Mouse (Mus musculus): ENCODE results near the gene Vasp.

The Vasp gene

DNA sequence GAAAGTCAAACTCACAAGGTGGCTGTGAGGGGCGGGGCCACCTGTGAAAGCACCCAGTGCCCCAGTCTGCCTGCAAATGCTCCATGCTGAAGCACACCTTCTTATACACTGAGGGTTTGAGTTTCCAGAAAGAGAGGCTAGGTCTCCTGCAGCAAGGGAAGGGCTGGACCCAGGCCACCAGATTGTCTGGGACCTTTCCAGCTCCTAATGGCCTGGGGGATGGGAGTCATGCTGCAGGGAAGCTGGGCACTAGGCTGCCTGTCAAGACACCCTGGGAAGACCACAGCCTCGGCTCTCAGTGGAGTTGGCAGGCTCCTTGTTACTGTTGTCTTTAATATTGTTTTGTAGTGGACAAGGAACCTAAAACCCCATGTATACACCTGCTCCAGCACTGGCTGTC, 35.2 kb downstream of the Vasp start:
- no peak for DNase-seq (ENCODE audit: low spot score)

DNA sequence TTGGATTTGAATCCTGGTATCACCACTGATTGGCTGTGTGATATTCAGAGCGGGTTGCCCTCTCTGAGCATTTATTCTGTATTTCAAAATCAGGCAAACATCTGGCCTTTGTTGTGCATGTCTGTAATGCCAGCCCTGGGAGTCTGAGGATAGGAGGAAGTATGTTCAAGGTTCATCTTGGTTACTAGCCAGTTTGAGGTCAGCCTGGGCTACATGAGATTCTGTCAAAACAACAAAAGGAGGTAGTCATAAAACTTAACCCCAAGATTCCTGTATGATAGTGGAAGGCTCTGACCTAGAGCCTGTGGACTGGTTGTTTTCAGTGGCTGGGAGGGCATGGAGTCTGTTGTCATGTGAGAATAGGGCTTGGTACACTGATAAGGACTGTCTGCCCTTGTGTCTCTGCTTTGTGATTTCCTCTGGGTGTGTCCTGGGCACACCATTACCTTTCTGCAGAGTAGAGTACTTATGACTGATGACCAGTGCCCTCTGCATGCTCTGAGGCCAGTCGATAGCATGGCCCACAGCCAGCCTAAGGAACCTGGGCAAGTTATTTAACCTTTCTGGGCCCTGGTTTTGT, 36.4 kb downstream of the Vasp start:
- no peak for DNase-seq (ENCODE audit: low spot score)

DNA sequence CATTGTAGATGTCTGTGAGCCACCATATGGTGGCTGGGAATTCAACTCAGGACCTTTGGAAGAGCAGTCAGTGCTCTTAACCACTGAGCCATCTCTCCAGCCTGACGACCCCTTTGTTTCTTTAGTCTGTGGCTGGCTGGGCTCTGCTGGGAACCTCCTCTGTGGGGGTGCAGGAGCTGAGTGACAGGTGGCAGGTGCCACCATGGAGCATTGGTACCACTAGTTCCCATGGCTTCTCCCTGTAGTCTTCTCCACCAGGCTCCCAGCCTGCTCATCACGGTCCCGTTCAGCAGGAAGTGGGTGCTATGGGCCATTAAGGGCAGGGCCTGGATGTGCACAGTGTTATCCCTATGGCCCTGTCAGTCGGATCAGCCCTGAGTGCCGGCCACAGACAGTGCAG, 37.0 kb downstream of the Vasp start:
- DNase-seq (ENCODE audit: low spot score) = no peak

- no peak for DNase-seq (ENCODE audit: low spot score)
Observed at GRCm38 (mm10) chr7:19231849-19232248, 39.8 kb downstream of the Vasp start.

GRCm38 (mm10) chr7:19230899-19231298, 40.7 kb downstream of the Vasp start:
- DNase-seq (ENCODE audit: low spot score) = no peak

DNA sequence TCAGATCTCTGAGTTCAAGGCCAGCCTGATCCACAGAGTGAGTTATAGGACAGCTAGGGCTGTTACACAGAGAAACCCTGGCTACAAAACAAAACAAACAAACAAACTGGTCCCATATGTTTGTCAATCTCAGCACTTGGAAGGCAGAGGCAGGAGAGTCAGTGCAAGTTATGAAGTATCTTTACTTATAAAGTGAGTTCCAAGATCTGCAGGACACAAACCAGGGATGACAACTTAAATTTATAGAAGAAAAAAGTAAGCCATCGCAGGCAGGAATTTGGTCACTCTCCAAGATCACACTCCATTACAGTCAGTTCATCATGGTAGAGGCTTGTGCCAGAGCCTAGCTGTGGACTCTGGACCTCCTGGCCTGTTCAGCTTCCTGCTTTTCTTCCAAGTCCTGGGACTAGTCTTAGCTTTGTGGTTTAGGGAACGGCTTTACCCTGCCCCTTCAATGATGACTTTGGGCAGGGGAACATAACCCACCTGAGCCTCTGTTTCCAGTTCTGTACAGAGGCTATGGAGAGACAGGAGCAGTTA, 41.5 kb downstream of the Vasp start:
- no peak for DNase-seq (ENCODE audit: low spot score)

DNA sequence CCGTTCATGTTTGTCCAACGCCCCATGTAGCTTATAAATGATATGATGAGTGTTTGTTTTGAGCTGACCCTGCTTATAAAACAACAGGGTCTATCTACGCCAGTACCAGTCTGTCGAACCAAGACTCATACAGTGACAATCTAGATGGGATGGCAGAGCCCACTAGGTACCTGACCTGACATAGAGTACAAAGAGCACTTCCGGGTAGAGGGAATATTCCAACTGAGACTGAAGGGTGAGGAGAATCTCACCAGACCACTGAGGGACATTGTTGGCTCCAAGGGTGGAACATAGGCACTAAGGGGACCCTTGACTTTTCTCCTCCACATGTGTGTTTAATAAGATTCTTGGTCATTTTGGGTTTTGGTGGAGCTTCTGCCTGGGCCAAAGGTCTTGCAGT, 42.2 kb downstream of the Vasp start:
- no peak for DNase-seq (ENCODE audit: low spot score)

DNA sequence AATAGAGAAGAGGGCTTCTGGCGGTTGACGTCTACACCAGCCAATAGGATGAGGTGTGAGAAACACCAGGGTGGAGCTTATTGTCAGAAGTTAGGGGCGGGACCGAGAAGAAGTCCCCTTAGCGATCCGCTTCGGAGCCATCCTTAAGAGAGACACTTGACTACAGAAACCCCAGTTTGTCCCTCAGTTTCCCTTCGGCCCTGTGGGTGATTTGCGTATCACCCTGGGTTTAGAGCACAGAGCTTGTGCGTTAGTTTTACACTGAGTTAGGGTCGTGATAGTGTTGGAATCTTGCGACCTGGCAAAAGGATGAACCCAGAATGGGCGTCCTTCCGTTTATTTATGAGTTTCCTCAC, 42.8 kb downstream of the Vasp start:
- DNase-seq (ENCODE audit: low spot score) = no peak

DNA sequence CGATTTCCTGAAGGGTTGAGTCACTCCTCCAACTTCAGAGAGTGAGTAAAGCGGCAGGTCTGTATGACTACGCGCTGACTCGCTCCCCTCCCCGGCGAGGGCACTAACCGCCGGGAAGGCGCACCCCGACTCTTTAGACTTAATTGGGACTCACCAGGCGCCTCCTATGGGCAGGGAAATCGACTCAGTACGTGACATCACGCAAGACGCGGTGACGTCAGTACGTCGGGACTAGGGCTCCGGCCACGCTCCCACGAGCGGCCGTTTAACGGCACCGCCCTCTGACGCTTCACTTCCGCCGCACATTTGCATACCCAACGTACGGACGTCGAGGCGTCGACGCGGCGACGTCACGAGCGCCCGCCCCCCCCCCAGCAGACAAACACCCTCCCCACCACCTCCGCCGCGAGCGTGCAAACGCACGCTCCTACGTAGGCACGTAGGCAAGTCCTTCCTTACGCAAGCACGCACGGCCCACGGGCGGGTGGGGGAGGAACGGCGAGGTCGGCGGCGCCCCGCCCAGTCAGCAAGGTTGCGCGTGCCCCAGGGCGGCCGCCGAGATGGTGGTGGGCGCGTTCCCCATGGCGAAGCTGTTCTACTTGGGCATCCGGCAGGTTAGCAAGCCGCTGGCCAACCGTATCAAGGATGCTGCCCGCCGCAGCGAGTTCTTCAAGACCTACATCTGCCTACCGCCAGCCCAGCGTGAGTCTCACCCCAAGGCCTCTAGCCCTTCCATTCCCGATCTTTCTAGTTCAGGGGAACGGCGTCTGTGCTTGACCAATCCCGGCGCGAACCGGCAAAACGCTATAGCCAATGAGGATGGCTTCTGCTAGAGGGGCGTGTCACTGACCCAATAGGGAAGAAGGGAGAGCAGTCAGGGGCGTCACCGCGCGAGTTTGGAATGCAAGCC, 43.5 kb downstream of the Vasp start, which contains the start of gene Opa3:
Gene Opa3, plus strand, starts transcription at position 452 of the 910 bp plus-strand sequence.
- peak; percentile 99 for DNase-seq (ENCODE audit: low spot score)

DNA sequence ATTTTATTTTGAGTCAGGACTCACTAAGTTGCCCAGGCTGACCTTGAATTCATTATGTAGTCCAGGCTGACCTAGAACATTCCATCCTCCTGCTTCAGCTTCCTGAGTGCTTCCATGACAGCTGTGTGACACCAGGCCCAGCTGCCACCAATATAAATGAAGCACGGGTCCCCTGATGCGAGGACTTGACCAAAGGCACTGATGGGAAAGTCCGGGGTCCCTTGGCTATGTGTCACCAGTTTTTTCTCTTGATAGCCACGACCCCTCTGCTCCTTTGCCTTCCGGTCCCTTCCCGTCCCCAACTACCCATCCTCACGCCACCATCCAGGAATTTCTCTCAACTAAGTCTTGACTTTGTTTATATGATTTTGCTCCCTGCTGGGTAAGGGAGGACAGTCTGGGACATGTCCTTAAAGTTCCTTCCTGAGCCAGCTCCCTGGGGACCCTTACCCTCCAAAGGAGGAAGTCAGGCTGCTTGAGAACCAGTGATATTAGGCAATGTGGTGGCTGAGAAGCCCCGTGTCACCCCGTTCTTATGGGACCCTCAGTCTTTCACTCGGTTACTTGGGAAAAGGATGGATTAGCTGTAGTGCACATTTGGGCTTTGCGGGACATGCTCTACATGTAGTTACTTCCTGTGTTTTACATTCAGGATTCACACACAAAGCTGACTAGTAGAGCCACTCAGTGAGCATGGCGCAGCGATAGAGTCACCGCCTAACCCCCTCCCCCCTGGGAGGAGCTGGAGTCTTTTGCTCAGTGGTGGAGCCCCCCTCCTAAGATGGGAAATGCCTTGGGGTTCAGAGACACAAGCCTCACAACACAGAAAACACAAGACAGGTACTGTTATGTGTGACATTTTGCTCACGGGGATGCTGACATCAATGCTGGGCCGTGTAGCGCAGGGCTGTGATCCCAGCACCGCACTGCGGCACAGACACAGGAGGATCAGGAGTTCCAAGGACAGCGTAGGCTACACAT, 44.5 kb downstream of the Vasp start:
- no peak for DNase-seq (ENCODE audit: low spot score)

GRCm38 (mm10) chr7:19224933-19225332, 46.7 kb downstream of the Vasp start:
- no peak for DNase-seq (ENCODE audit: low spot score)

DNA sequence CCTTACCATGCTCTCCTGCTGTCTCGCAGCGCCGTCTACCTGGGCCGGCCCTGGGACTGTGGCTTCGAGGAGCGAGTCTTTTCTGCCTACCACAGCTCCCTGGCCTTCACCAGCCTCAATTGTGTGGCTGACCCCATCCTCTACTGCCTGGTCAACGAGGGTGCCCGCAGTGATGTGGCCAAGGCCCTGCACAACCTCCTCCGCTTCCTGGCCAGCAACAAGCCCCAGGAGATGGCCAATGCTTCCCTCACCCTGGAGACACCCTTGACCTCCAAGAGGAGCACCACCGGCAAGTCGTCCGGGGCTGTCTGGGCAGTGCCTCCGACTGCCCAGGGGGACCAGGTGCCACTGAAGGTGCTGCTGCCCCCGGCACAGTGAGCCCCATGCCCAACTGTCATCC, 48.7 kb downstream of the Vasp start:
- no peak for DNase-seq (ENCODE audit: low spot score)

- no peak for DNase-seq (ENCODE audit: low spot score)
Observed at GRCm38 (mm10) chr7:19222189-19222588, 49.4 kb downstream of the Vasp start.

DNA sequence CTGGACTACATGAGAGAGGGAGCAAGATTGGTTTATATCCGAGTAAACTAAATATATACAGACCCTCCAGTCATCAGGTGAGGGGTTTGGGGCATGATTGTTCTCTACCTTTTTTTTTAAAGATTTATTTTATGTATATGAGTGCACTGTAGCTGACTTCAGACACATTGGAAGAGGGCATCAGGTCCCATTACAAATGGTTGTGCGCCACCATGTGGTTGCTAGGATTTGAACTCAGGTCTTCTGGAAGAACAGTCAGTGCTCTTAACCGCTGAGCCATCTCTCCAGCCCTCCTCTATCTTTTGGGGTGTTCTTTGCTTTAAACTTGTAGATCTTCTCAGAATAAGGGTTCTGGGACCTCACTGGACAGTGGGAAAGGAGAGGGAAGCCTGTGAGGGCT, 51.6 kb downstream of the Vasp start:
- no peak for DNase-seq (ENCODE audit: low spot score)

DNA sequence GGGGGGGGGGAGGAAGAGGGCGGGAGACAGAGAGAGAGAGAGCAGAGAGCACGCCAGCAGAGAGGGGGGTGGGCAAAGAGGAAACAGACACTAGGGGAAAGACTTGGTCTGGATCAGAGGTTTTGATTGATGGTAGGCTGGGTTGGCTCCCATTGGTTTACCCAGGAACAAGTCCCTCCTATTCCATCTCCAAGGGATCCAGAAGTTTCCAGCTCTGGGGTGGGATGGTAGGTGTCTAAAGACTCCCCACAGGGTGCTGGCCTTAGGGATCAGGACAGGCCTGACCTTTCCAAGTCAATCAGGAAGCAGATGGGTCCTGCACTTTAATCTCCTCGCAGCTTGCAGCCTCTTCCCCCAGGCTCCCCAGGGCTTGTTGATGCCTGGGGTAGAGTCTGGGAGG, 53.7 kb downstream of the Vasp start:
- no peak for DNase-seq (ENCODE audit: low spot score)

DNA sequence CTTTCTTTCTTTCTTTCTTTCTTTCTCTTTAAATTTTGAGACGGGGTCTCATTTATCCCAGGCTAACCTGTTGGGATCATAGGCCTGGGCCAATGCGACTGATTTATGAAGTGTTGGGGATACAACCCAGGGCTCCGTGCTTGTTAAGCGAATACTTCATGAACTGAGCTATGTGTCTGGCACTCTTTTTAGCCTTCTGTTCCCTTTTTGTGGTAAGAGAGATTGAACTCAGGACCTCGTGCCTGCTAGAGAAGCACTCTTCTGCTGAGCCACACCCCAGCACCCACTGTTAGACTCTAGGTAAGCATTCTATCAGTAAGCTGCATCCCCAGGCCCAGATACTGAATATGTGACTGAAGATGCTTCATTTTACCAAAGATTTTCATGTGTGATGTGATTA, 54.1 kb downstream of the Vasp start:
- DNase-seq (ENCODE audit: low spot score) = no peak

GRCm38 (mm10) chr7:19214940-19215339, 56.7 kb downstream of the Vasp start:
- no peak for DNase-seq (ENCODE audit: low spot score)

- no peak for DNase-seq (ENCODE audit: low spot score)
Observed at GRCm38 (mm10) chr7:19214369-19214768, 57.2 kb downstream of the Vasp start.

DNA sequence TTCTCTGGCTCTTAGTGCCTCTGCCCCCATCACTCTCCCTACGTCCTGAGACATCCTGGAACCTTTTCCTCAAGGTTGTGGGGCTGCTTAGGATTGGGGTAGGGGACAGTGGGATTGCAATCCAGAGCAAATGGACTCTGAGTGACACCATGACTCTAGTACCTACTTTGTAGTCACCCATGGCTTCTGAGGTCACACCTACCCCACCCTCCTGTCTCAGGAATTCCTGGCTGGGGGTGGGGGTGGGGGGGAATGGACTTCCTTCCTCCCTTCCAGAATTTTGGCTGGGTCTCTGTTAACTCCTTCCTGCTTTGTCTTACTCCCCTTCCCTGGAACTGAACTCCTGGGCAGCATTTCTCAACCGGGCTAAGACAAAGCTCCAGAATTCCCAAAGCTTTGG, 58.2 kb downstream of the Vasp start:
- no peak for DNase-seq (ENCODE audit: low spot score)

GRCm38 (mm10) chr7:19211996-19212755, 59.4 kb downstream of the Vasp start, which contains the start of gene Gpr4:
TSS of gene Gpr4 (plus strand) at chr7:19212538.
- no peak for DNase-seq (ENCODE audit: low spot score)

GRCm38 (mm10) chr7:19211041-19211675, 60.5 kb downstream of the Vasp start:
- no peak for DNase-seq (ENCODE audit: low spot score)

Measured in urinary bladder, postnatal 10 days (tissue).